Mouse (Mus musculus): ENCODE results near the gene Spock3. TPM values are rescaled to one million over a fixed set of nuclear protein-coding genes. Genes with fewer than 3 reads are reported as not detected.

Spock3 gene
- polyA plus RNA-seq, 1 experiment from 2014 or later: 0.49 TPM

- DNase-seq (ENCODE audit: low spot score) (no peak), ATAC-seq (no peak)
- Histone ChIP-seq H3K9me3 (ENCODE audit: low read length) (no peaks in the 10 kb centered on the region), H3K9ac (replicated peaks; ENCODE audit: low read depth) (no peak overlapping the region), H3K4me1 (ENCODE audit: insufficient read depth, low read depth, low read length) (no peaks in the 10 kb centered on the region), H3K4me2 (replicated peaks; ENCODE audit: low read depth, low read length) (no peak overlapping the region), H3K4me3 (ENCODE audit: low read depth, low read length) (no peak overlapping the region), H3K27ac (ENCODE audit: low read length) (no peak overlapping the region), H3K36me3 (ENCODE audit: insufficient read depth, low read length) (no peaks in the 10 kb centered on the region), H3K27me3 (replicated peaks; ENCODE audit: insufficient read depth, low read length) (no peaks in the 10 kb centered on the region)
- TF ChIP-seq CTCF (IDR thresholded peaks at IDR 0.05) (no peak), EP300 (IDR thresholded peaks at IDR 0.05) (no peak)
Observed at GRCm38 (mm10) chr8:63169956-63170355, 219.1 kb downstream of the Spock3 start.

- no peak overlapping the region for H3K27ac ChIP-seq (ENCODE audit: low read length)
- H3K4me3 ChIP-seq (ENCODE audit: low read depth, low read length): no peak overlapping the region
- DNase-seq (ENCODE audit: low spot score): no peak
- TF ChIP-seq CTCF (IDR thresholded peaks at IDR 0.05) (no peak), EP300 (IDR thresholded peaks at IDR 0.05) (no peak)
- H3K4me1 ChIP-seq (ENCODE audit: insufficient read depth, low read depth, low read length): no peaks in the 10 kb centered on the region
- no peak overlapping the region for H3K9ac ChIP-seq (replicated peaks; ENCODE audit: low read depth)
- no peaks in the 10 kb centered on the region for H3K9me3 ChIP-seq (ENCODE audit: low read length)
- H3K27me3 ChIP-seq (replicated peaks; ENCODE audit: insufficient read depth, low read length): no peaks in the 10 kb centered on the region
- no peak overlapping the region for H3K4me2 ChIP-seq (replicated peaks; ENCODE audit: low read depth, low read length)
- ATAC-seq: no peak
- WGBS: 83% methylated on average over 1 of the region's 1 CpGs
- H3K36me3 ChIP-seq (ENCODE audit: insufficient read depth, low read length): no peaks in the 10 kb centered on the region
Observed at GRCm38 (mm10) chr8:63181272-63181671, 230.5 kb downstream of the Spock3 start.

DNA sequence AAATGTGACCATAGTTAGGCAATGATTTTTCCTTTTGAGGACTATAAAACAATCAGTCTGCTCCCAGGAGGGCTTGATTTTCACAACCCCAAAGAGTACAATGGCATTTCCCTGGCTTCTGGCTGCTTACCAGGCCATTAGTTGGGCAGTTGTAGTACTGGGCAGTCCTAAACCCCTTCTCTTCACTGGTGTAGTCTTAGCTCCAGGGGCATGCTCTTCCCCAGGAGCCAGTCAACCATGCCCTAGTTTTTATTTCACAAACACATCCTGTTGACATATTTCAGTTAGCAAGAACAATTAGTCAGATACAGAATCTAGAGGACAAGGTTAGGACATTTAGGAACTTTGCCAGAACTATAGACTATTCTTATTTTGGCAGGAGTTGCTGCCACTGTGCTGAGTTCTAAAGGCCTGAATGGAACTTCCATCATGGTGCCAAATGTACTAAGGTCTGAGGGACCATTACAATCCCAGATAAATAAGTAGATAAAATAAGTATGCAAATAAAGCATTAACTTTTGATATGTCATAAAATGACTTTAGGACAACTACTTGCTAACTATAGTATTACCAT lies 308.1 kb downstream of the Spock3 start:
- Histone ChIP-seq H3K4me1 (ENCODE audit: insufficient read depth, low read depth, low read length) (no peaks in the 10 kb centered on the region), H3K9me3 (ENCODE audit: low read length) (no peaks in the 10 kb centered on the region), H3K4me3 (ENCODE audit: low read depth, low read length) (no peak overlapping the region), H3K4me2 (replicated peaks; ENCODE audit: low read depth, low read length) (no peak overlapping the region), H3K9ac (replicated peaks; ENCODE audit: low read depth) (no peak overlapping the region), H3K36me3 (ENCODE audit: insufficient read depth, low read length) (no peaks in the 10 kb centered on the region), H3K27me3 (replicated peaks; ENCODE audit: insufficient read depth, low read length) (no peaks in the 10 kb centered on the region), H3K27ac (ENCODE audit: low read length) (no peak overlapping the region)
- no peak for DNase-seq (ENCODE audit: low spot score)
- TF ChIP-seq EP300 (IDR thresholded peaks at IDR 0.05) (no peak), CTCF (IDR thresholded peaks at IDR 0.05) (no peak)
- ATAC-seq: no peak

DNA sequence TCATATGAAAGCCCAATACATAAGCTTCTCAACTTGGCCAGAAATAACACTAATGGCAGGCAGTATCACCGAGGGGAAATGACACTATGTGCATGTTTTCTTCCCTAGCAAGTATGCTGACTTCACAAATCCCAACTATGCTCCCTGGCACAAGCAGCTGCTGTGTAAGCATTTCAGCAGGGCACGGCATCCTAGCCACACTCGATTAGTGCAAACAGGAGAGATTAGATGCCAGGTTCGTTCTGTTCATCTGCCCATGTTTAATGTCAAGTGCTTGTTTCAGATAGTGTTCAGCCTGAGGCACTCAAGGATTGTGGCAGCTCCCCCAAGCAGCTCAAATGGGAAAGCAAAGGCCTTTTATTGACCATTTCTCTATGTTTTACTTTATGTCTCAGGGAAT lies 311.7 kb downstream of the Spock3 start:
- no peak for ATAC-seq
- Histone ChIP-seq H3K36me3 (ENCODE audit: insufficient read depth, low read length) (no peaks in the 10 kb centered on the region), H3K9ac (replicated peaks; ENCODE audit: low read depth) (no peak overlapping the region), H3K9me3 (ENCODE audit: low read length) (no peaks in the 10 kb centered on the region), H3K4me1 (ENCODE audit: insufficient read depth, low read depth, low read length) (no peaks in the 10 kb centered on the region), H3K27ac (ENCODE audit: low read length) (no peak overlapping the region), H3K27me3 (replicated peaks; ENCODE audit: insufficient read depth, low read length) (no peaks in the 10 kb centered on the region), H3K4me2 (replicated peaks; ENCODE audit: low read depth, low read length) (no peak overlapping the region), H3K4me3 (ENCODE audit: low read depth, low read length) (no peak overlapping the region)
- no peak for TF ChIP-seq EP300 (IDR thresholded peaks at IDR 0.05)
- TF ChIP-seq CTCF (IDR thresholded peaks at IDR 0.05): no peak
- no peak for DNase-seq (ENCODE audit: low spot score)
- 41% methylated on average over 4 of the region's 4 CpGs for WGBS

- TF ChIP-seq EP300 (IDR thresholded peaks at IDR 0.05) (no peak), CTCF (IDR thresholded peaks at IDR 0.05) (no peak)
- no peak for ATAC-seq
- WGBS: 69% methylated on average over 1 of the region's 1 CpGs
Observed at GRCm38 (mm10) chr8:63335366-63335765, 384.6 kb downstream of the Spock3 start.

DNA sequence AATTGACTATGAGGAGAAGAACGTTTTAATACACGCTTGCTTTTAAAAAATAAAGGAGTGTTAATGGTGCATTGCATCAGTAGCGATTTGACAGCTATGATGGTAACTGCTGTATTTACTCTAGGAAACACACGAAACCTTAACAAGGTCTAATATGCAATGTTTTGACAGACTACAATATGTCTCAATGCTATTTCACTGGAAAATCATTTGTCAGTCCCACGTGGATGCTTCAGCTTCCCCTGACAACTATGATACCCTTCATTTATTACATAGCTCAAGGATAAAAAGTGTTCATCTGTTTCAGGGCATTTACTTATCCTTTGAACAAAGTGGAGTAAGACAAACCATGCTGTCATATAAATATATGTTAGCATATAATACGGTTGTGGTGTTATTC lies 417.8 kb downstream of the Spock3 start:
- 62% methylated on average over 6 of the region's 6 CpGs for WGBS
- DNase-seq (ENCODE audit: low spot score) (no peak), ATAC-seq (no peak)
- Histone ChIP-seq H3K4me3 (ENCODE audit: low read depth, low read length) (no peak overlapping the region), H3K4me2 (replicated peaks; ENCODE audit: low read depth, low read length) (no peak overlapping the region), H3K4me1 (ENCODE audit: insufficient read depth, low read depth, low read length) (no peaks in the 10 kb centered on the region), H3K36me3 (ENCODE audit: insufficient read depth, low read length) (no peaks in the 10 kb centered on the region), H3K27ac (ENCODE audit: low read length) (no peak overlapping the region), H3K27me3 (replicated peaks; ENCODE audit: insufficient read depth, low read length) (no peaks in the 10 kb centered on the region), H3K9me3 (ENCODE audit: low read length) (no peaks in the 10 kb centered on the region), H3K9ac (replicated peaks; ENCODE audit: low read depth) (no peak overlapping the region)
- TF ChIP-seq EP300 (IDR thresholded peaks at IDR 0.05) (no peak), CTCF (IDR thresholded peaks at IDR 0.05) (no peak)

More at GRCm38 (mm10) chr8:63335366-63335765, 384.6 kb downstream of the Spock3 start:
- Histone ChIP-seq H3K27ac (ENCODE audit: low read length) (no peak overlapping the region), H3K27me3 (replicated peaks; ENCODE audit: insufficient read depth, low read length) (no peaks in the 10 kb centered on the region), H3K36me3 (ENCODE audit: insufficient read depth, low read length) (no peaks in the 10 kb centered on the region), H3K4me2 (replicated peaks; ENCODE audit: low read depth, low read length) (no peak overlapping the region), H3K4me1 (ENCODE audit: insufficient read depth, low read depth, low read length) (no peaks in the 10 kb centered on the region), H3K9me3 (ENCODE audit: low read length) (no peaks in the 10 kb centered on the region), H3K4me3 (ENCODE audit: low read depth, low read length) (no peak overlapping the region), H3K9ac (replicated peaks; ENCODE audit: low read depth) (no peak overlapping the region)
- no peak for DNase-seq (ENCODE audit: low spot score)

- no peak overlapping the region for H3K4me2 ChIP-seq (replicated peaks; ENCODE audit: low read depth, low read length)
- H3K27ac ChIP-seq (ENCODE audit: low read length): no peak overlapping the region
- no peak overlapping the region for H3K9ac ChIP-seq (replicated peaks; ENCODE audit: low read depth)
- ATAC-seq (no peak), DNase-seq (ENCODE audit: low spot score) (no peak)
- no peaks in the 10 kb centered on the region for H3K9me3 ChIP-seq (ENCODE audit: low read length)
- no peaks in the 10 kb centered on the region for H3K36me3 ChIP-seq (ENCODE audit: insufficient read depth, low read length)
- no peaks in the 10 kb centered on the region for H3K4me1 ChIP-seq (ENCODE audit: insufficient read depth, low read depth, low read length)
- no peak for TF ChIP-seq EP300 (IDR thresholded peaks at IDR 0.05)
- TF ChIP-seq CTCF (IDR thresholded peaks at IDR 0.05): no peak
- no peaks in the 10 kb centered on the region for H3K27me3 ChIP-seq (replicated peaks; ENCODE audit: insufficient read depth, low read length)
- no peak overlapping the region for H3K4me3 ChIP-seq (ENCODE audit: low read depth, low read length)
Observed at GRCm38 (mm10) chr8:63397659-63398058, 446.9 kb downstream of the Spock3 start.
